Comparison of ENCODE assay signal across 8 mouse cellular contexts in genomic region chr3:131019163-131019956, GRCm38 (mm10).
DNase-seq lines count a peak whose midpoint lies in the region; ATAC-seq lines count a peak whose summit lies in the region.

No protein-coding gene starts in this region.

- no peaks in the 10 kb centered on the region for H3K9me3 ChIP-seq in kidney, embryonic 14.5 days (ENCODE audit: control insufficient read depth, low read length)

- H3K4me1 ChIP-seq in kidney, embryonic 14.5 days (ENCODE audit: control insufficient read depth, insufficient read depth, low read length), result 0 out of 2 replicates have a peak, but pooled peaks cover 3% of the 10 kb centered on the region

- peak; percentile 4 for DNase-seq in brain, adult 2 months (ENCODE audit: low read depth, low spot score)
- peak; percentile 27 for DNase-seq in heart, adult 8-10 months (ENCODE audit: low spot score)
- DNase-seq in lung, postnatal 36 days, result peak; percentile 42
- peak; percentile 56 to 63 for DNase-seq in spleen, adult 18-20 months
- no peak for DNase-seq in urinary bladder, adult 2 months (ENCODE audit: low spot score)
- no peak for DNase-seq in ovary, postnatal 10 days (ENCODE audit: low spot score)

- ATAC-seq in CD4-positive, CD25-positive, alpha-beta regulatory T cell, adult 4 months, result peak; percentile 87
- peak; percentile 85 for ATAC-seq in kidney, embryonic 14.5 days (ENCODE audit: low FRiP score, low TSS enrichment)

- 11% methylated on average over 23 of the region's 23 CpGs for WGBS in kidney, embryonic 14.5 days

- no peaks in the 10 kb centered on the region for H3K36me3 ChIP-seq in kidney, embryonic 14.5 days (ENCODE audit: control insufficient read depth, insufficient read depth, low read length)

- no peaks in the 10 kb centered on the region for H3K27me3 ChIP-seq in kidney, embryonic 14.5 days (ENCODE audit: control insufficient read depth, insufficient read depth, low read length)

- peak overlapping the region; percentile 14; the same call in 1 of the 2 replicates for H3K9ac ChIP-seq in kidney, embryonic 14.5 days (ENCODE audit: low read depth, low read length)

- H3K27ac ChIP-seq in kidney, embryonic 14.5 days (ENCODE audit: low read depth, low read length), result no peak overlapping the region

- H3K4me2 ChIP-seq in kidney, embryonic 14.5 days (replicated peaks; ENCODE audit: low read depth, low read length), result peak overlapping the region; percentile 38

- peak overlapping the region; percentile 27 for H3K4me3 ChIP-seq in kidney, embryonic 14.5 days (ENCODE audit: low read length)

Comparison
In these comparisons a context has a peak if more than half of its experiments do, and no peak if none do; other contexts are left out.
1. DNase-seq: peak in brain, adult 2 months (single experiment), heart, adult 8-10 months (single experiment), lung, postnatal 36 days (single experiment) and spleen, adult 18-20 months (2 of 2); none in urinary bladder, adult 2 months (single experiment) and ovary, postnatal 10 days (single experiment).